Mouse (Mus musculus) heart, embryonic 13.5 days (tissue): ENCODE data around the gene Slc29a4. TPM values are rescaled to one million over a fixed set of nuclear protein-coding genes. Genes with fewer than 3 reads are reported as not detected.
A peak's percentile ranks its signal among the peaks of the same experiment; 100 is the strongest.

Experiments
- ATAC-seq: fragments of 200-750 bp; cut with Nextera tagmentation; 2 replicates; pipeline ENCODE4 v1.8.0; 2017; ENCODE audit warnings: moderate TSS enrichment; ENCODE audit not compliant: insufficient number of reproducible peaks, low FRiP score, low TSS enrichment; ENCODE audit errors: extremely low read depth
- H3K27ac ChIP-seq: fragments of 300-500 bp; sonication (generic); replicated peaks from 2 replicates; pipeline ENCODE4 v1.5.1; 2015; ENCODE audit warnings: moderate library complexity, mild to moderate bottlenecking, inconsistent platforms
- H3K27me3 ChIP-seq: fragments of 300-500 bp; sonication (generic); replicated peaks from 2 replicates; pipeline ENCODE4 v1.6.1; 2015; ENCODE audit warnings: mild to moderate bottlenecking, inconsistent platforms
- H3K36me3 ChIP-seq: fragments of 300-500 bp; sonication (generic); 2 replicates; pipeline ENCODE4 v1.6.1; 2015; ENCODE audit warnings: mild to moderate bottlenecking, inconsistent platforms
- H3K4me1 ChIP-seq: fragments of 300-500 bp; sonication (generic); 2 replicates; pipeline ENCODE4 v1.6.1; 2015; ENCODE audit warnings: inconsistent platforms
- H3K4me2 ChIP-seq: fragments of 300-500 bp; sonication (generic); 2 replicates; pipeline ENCODE4 v1.6.1; 2015; ENCODE audit warnings: inconsistent platforms, mild to moderate bottlenecking, moderate library complexity
- H3K4me3 ChIP-seq: fragments of 300-500 bp; sonication (generic); 2 replicates; pipeline ENCODE4 v1.5.1; 2015; ENCODE audit warnings: moderate library complexity, mild to moderate bottlenecking, inconsistent platforms
- H3K9ac ChIP-seq: fragments of 300-500 bp; sonication (generic); 2 replicates; pipeline ENCODE4 v1.6.1; 2015; ENCODE audit warnings: inconsistent platforms, mild to moderate bottlenecking, moderate library complexity
- H3K9me3 ChIP-seq: fragments of 300-500 bp; sonication (generic); 2 replicates; pipeline ENCODE4 v1.6.1; 2016; ENCODE audit warnings: inconsistent platforms
- WGBS: fragments of 180-500 bp; shearing (Covaris S2); methylation state at CpG from one replicate; pipeline ENCODE4 v1.1.7; 2015; ENCODE audit warnings: mixed read lengths; 5-methylcytosine and 5-hydroxymethylcytosine counted together
- polyA plus RNA-seq: library from polyadenylated mRNA; unstranded; fragments of >200 nt; fragmentation: Nextera tagmentation; extraction: Ambion mirVana; gene quantifications from 2 replicates; pipeline ENCODE4 v1.2.1, GENCODE M21; 2015

Gene Slc29a4
- polyA plus RNA-seq, 1 experiment from 2014 or later, result 2.2 TPM

DNA sequence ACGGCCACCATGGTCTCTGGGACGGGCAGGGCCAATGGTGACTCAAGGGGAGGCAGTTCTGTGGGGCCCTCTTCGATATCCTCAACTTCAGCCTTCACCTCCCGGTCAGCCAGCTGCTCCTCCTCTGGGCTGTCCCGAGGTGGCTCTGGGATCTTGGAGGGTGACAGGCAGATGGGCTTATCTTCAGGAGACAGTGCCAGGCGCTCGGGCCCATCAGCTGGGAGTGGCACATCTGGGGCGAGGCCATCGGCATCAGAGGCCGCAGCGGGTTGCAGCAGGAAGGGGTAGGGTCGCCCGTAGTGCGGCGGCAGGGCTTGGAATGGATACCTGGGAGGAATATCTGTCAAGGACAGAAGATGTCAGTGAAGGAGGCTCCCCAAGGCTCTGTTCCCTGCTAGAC is 79.7 kb downstream of the Slc29a4 start:
- Histone ChIP-seq H3K9ac (peak overlapping the region; percentile 3), H3K4me2 (no peak overlapping the region), H3K36me3 (peaks cover 86% of the 10 kb centered on the region), H3K4me3 (no peak overlapping the region), H3K27ac (peak overlapping the region; percentile 65), H3K4me1 (peaks cover 43% of the 10 kb centered on the region), H3K27me3 (no peaks in the 10 kb centered on the region), H3K9me3 (no peaks in the 10 kb centered on the region)
- 60% methylated on average over 15 of the region's 15 CpGs for WGBS
- ATAC-seq, result no peak

Other genes starting within 250 kb of the Slc29a4 start
- 6.9 and 7.4 TPM in 2 replicates for gene Ap5z1, start 228.6 kb upstream of the Slc29a4 start, polyA plus RNA-seq
- 0.12 and 0.17 TPM in 2 replicates for gene Papolb, start 162.4 kb upstream of the Slc29a4 start, polyA plus RNA-seq
- 9.6 and 10.7 TPM in 2 replicates for gene Radil, start 141.4 kb upstream of the Slc29a4 start, polyA plus RNA-seq
- gene Mmd2, start 83.7 kb upstream of the Slc29a4 start, polyA plus RNA-seq, result 0.24 and 1.0 TPM in 2 replicates
- 25.8 and 27.9 TPM in 2 replicates for gene Wipi2, start 64.8 kb upstream of the Slc29a4 start, polyA plus RNA-seq
- gene Tnrc18, start 125.2 kb downstream of the Slc29a4 start, polyA plus RNA-seq, result 15.9 and 18.6 TPM in 2 replicates
- gene Fbxl18, start 202.9 kb downstream of the Slc29a4 start, polyA plus RNA-seq, result 8.7 and 9.5 TPM in 2 replicates
- gene Actb, start 214.2 kb downstream of the Slc29a4 start, polyA plus RNA-seq, result 6,383 and 6,386 TPM in 2 replicates